Mouse (Mus musculus): ENCODE measurements around the gene Sult2a6. TPM values are rescaled to one million over a fixed set of nuclear protein-coding genes. Genes with fewer than 3 reads are reported as not detected.

The Sult2a6 gene
- total RNA-seq (2023) = not detected

GRCm38 (mm10) chr7:14254770-14255169 lies at the start of gene Sult2a6:
Gene Sult2a6 (minus strand): TSS chr7:14254870.

Other genes with a start within 250 kb of the Sult2a6 start
- gene Sult2a3, start 131.8 kb downstream of the Sult2a6 start, total RNA-seq (2023) = not detected
- gene Obox8, start 78.7 kb upstream of the Sult2a6 start, total RNA-seq (2023) = not detected
- gene Sult2a8, start 191.9 kb upstream of the Sult2a6 start, total RNA-seq (2023) = not detected
- gene Sult2a7, start 239.4 kb upstream of the Sult2a6 start, total RNA-seq (2023) = not detected

Data from T-cell, adult 66 days (primary cell).